Mouse (Mus musculus): ENCODE data around the gene Abhd15. TPM values are rescaled to one million over a fixed set of nuclear protein-coding genes. Genes with fewer than 3 reads are reported as not detected.

Gene Abhd15
- polyA plus RNA-seq, 1 experiment: 1.5 TPM

- TF ChIP-seq MAX (IDR thresholded peaks at IDR 0.05): no peak
- TF ChIP-seq CEBPB (IDR thresholded peaks at IDR 0.05; ENCODE audit: low read depth): no peak
- no peak for TF ChIP-seq MYOG (IDR thresholded peaks at IDR 0.05; ENCODE audit: control insufficient read depth, extremely low read depth, insufficient read length)
- no peak for TF ChIP-seq CTCF (IDR thresholded peaks at IDR 0.05; ENCODE audit: control insufficient read depth, insufficient read depth, insufficient read length)
- Histone ChIP-seq H3ac (ENCODE audit: control insufficient read depth, insufficient read length, low read depth) (no peak overlapping the region), H3K79me2 (ENCODE audit: control insufficient read depth, insufficient read depth) (peaks cover 49% of the 10 kb centered on the region), H3K4me3 (ENCODE audit: insufficient read depth, poor library complexity, severe bottlenecking) (no peak overlapping the region), H3K79me3 (ENCODE audit: low read depth) (peaks cover 30% of the 10 kb centered on the region), H3K36me3 (ENCODE audit: control insufficient read depth, insufficient read depth) (peaks cover 79% of the 10 kb centered on the region), H3K27me3 (ENCODE audit: control insufficient read depth, insufficient read depth, insufficient read length) (no peaks in the 10 kb centered on the region)
Measured at GRCm38 (mm10) chr11:77501971-77502370, 12.9 kb upstream of the Abhd15 start.

GRCm38 (mm10) chr11:77502481-77502880, 12.4 kb upstream of the Abhd15 start:
- no peak overlapping the region for H3K4me3 ChIP-seq (ENCODE audit: insufficient read depth, poor library complexity, severe bottlenecking)
- peaks cover 44% of the 10 kb centered on the region for H3K79me2 ChIP-seq (ENCODE audit: control insufficient read depth, insufficient read depth)
- H3K79me3 ChIP-seq (ENCODE audit: low read depth): peaks cover 26% of the 10 kb centered on the region
- H3ac ChIP-seq (ENCODE audit: control insufficient read depth, insufficient read length, low read depth): no peak overlapping the region
- TF ChIP-seq CEBPB (IDR thresholded peaks at IDR 0.05; ENCODE audit: low read depth): no peak
- TF ChIP-seq FOSL1 (IDR thresholded peaks at IDR 0.05; ENCODE audit: insufficient read depth, low read length, poor library complexity, severe bottlenecking): no peak
- no peak for TF ChIP-seq MAX (IDR thresholded peaks at IDR 0.05)
- TF ChIP-seq CTCF (IDR thresholded peaks at IDR 0.05; ENCODE audit: control insufficient read depth, insufficient read depth, insufficient read length): no peak
- H3K27me3 ChIP-seq (ENCODE audit: control insufficient read depth, insufficient read depth, insufficient read length): no peaks in the 10 kb centered on the region
- H3K36me3 ChIP-seq (ENCODE audit: control insufficient read depth, insufficient read depth): peaks cover 81% of the 10 kb centered on the region

GRCm38 (mm10) chr11:77503511-77503910, 11.4 kb upstream of the Abhd15 start:
- TF ChIP-seq USF1 (IDR thresholded peaks at IDR 0.05; ENCODE audit: low read depth): no peak
- no peak for TF ChIP-seq FOSL1 (IDR thresholded peaks at IDR 0.05; ENCODE audit: insufficient read depth, low read length, poor library complexity, severe bottlenecking)
- TF ChIP-seq MYOD1 (IDR thresholded peaks at IDR 0.05; ENCODE audit: control insufficient read depth, insufficient read length, low read depth): no peak
- no peak for TF ChIP-seq MAX (IDR thresholded peaks at IDR 0.05)
- no peak for TF ChIP-seq CTCF (IDR thresholded peaks at IDR 0.05; ENCODE audit: control insufficient read depth, insufficient read depth, insufficient read length)
- no peak for TF ChIP-seq MYOG (IDR thresholded peaks at IDR 0.05; ENCODE audit: control insufficient read depth, extremely low read depth, insufficient read length)
- no peak for TF ChIP-seq CEBPB (IDR thresholded peaks at IDR 0.05; ENCODE audit: low read depth)

GRCm38 (mm10) chr11:77504377-77504776, 10.5 kb upstream of the Abhd15 start:
- peaks cover 91% of the 10 kb centered on the region for H3K36me3 ChIP-seq (ENCODE audit: control insufficient read depth, insufficient read depth)

More at GRCm38 (mm10) chr11:77503511-77503910, 11.4 kb upstream of the Abhd15 start:
- no peak overlapping the region for H3ac ChIP-seq (ENCODE audit: control insufficient read depth, insufficient read length, low read depth)
- H3K27me3 ChIP-seq (ENCODE audit: control insufficient read depth, insufficient read depth, insufficient read length): no peaks in the 10 kb centered on the region
- H3K36me3 ChIP-seq (ENCODE audit: control insufficient read depth, insufficient read depth): peaks cover 87% of the 10 kb centered on the region
- H3K4me3 ChIP-seq (ENCODE audit: insufficient read depth, poor library complexity, severe bottlenecking): no peak overlapping the region
- peaks cover 17% of the 10 kb centered on the region for H3K79me3 ChIP-seq (ENCODE audit: low read depth)
- H3K79me2 ChIP-seq (ENCODE audit: control insufficient read depth, insufficient read depth): peaks cover 33% of the 10 kb centered on the region

GRCm38 (mm10) chr11:77505291-77505980, 9.5 kb upstream of the Abhd15 start:
- Histone ChIP-seq H3K79me3 (ENCODE audit: low read depth) (peaks cover 9% of the 10 kb centered on the region), H3K36me3 (ENCODE audit: control insufficient read depth, insufficient read depth) (peaks cover 90% of the 10 kb centered on the region), H3K27me3 (ENCODE audit: control insufficient read depth, insufficient read depth, insufficient read length) (no peaks in the 10 kb centered on the region), H3K79me2 (ENCODE audit: control insufficient read depth, insufficient read depth) (peaks cover 16% of the 10 kb centered on the region), H3ac (ENCODE audit: control insufficient read depth, insufficient read length, low read depth) (no peak overlapping the region), H3K4me3 (ENCODE audit: insufficient read depth, poor library complexity, severe bottlenecking) (no peak overlapping the region)
- TF ChIP-seq CTCF (IDR thresholded peaks at IDR 0.05; ENCODE audit: control insufficient read depth, insufficient read depth, insufficient read length) (no peak), FOSL1 (IDR thresholded peaks at IDR 0.05; ENCODE audit: insufficient read depth, low read length, poor library complexity, severe bottlenecking) (no peak), MYOD1 (IDR thresholded peaks at IDR 0.05; ENCODE audit: control insufficient read depth, insufficient read length, low read depth) (no peak), MYOG (IDR thresholded peaks at IDR 0.05; ENCODE audit: control insufficient read depth, extremely low read depth, insufficient read length) (no peak), CEBPB (IDR thresholded peaks at IDR 0.05; ENCODE audit: low read depth) (no peak), USF1 (IDR thresholded peaks at IDR 0.05; ENCODE audit: low read depth) (no peak), MAX (IDR thresholded peaks at IDR 0.05) (no peak)

More at GRCm38 (mm10) chr11:77504377-77504776, 10.5 kb upstream of the Abhd15 start:
- no peak for TF ChIP-seq CEBPB (IDR thresholded peaks at IDR 0.05; ENCODE audit: low read depth)
- Histone ChIP-seq H3K79me3 (ENCODE audit: low read depth) (peaks cover 9% of the 10 kb centered on the region), H3ac (ENCODE audit: control insufficient read depth, insufficient read length, low read depth) (no peak overlapping the region), H3K79me2 (ENCODE audit: control insufficient read depth, insufficient read depth) (peaks cover 25% of the 10 kb centered on the region), H3K27me3 (ENCODE audit: control insufficient read depth, insufficient read depth, insufficient read length) (no peaks in the 10 kb centered on the region), H3K4me3 (ENCODE audit: insufficient read depth, poor library complexity, severe bottlenecking) (no peak overlapping the region)

- Histone ChIP-seq H3K79me3 (ENCODE audit: low read depth) (peaks cover 9% of the 10 kb centered on the region), H3K79me2 (ENCODE audit: control insufficient read depth, insufficient read depth) (peaks cover 9% of the 10 kb centered on the region), H3K36me3 (ENCODE audit: control insufficient read depth, insufficient read depth) (peaks cover 82% of the 10 kb centered on the region), H3ac (ENCODE audit: control insufficient read depth, insufficient read length, low read depth) (no peak overlapping the region), H3K27me3 (ENCODE audit: control insufficient read depth, insufficient read depth, insufficient read length) (no peaks in the 10 kb centered on the region), H3K4me3 (ENCODE audit: insufficient read depth, poor library complexity, severe bottlenecking) (no peak overlapping the region)
- TF ChIP-seq MAX (IDR thresholded peaks at IDR 0.05) (no peak), CTCF (IDR thresholded peaks at IDR 0.05; ENCODE audit: control insufficient read depth, insufficient read depth, insufficient read length) (no peak), FOSL1 (IDR thresholded peaks at IDR 0.05; ENCODE audit: insufficient read depth, low read length, poor library complexity, severe bottlenecking) (no peak), CEBPB (IDR thresholded peaks at IDR 0.05; ENCODE audit: low read depth) (no peak), MYOD1 (IDR thresholded peaks at IDR 0.05; ENCODE audit: control insufficient read depth, insufficient read length, low read depth) (no peak)
Measured at GRCm38 (mm10) chr11:77506273-77506672, 8.6 kb upstream of the Abhd15 start.

All from C2C12 (cell line).